15 mouse cellular contexts compared by ENCODE assay signal in genomic region chr11:74531725-74532124, GRCm38 (mm10).
"Had no signal": no experiment of that assay in that cellular context is flagged by ENCODE, and none has a peak within 500 bp of the region (broad histone marks: within the 10 kb centered on the region; RNA-seq: fewer than 3 reads in every experiment).

No protein-coding gene starts in this region.

- H3K36me3 ChIP-seq: limb, embryonic 12.5 days; liver, embryonic 13.5 days; lung, embryonic 15.5 days had no signal

- H3K9me3 ChIP-seq: limb, embryonic 12.5 days; liver, embryonic 13.5 days; lung, embryonic 15.5 days; megakaryocyte, embryonic 14.5 days had no signal

- H3K4me3 ChIP-seq: layer of hippocampus, adult 2 months; limb, embryonic 12.5 days; liver, embryonic 13.5 days; lung, embryonic 15.5 days; megakaryocyte, embryonic 14.5 days had no signal

- H3K4me2 ChIP-seq: limb, embryonic 12.5 days; liver, embryonic 13.5 days; lung, embryonic 15.5 days had no signal

- H3K27me3 ChIP-seq: lung, embryonic 15.5 days had no signal

- ATAC-seq: liver, postnatal 0 days had no signal

- H3K27ac ChIP-seq: kidney, postnatal 0 days; layer of hippocampus, adult 2 months; limb, embryonic 12.5 days; liver, embryonic 13.5 days; lung, embryonic 15.5 days; macrophage had no signal

- H3K9ac ChIP-seq: limb, embryonic 12.5 days; liver, embryonic 13.5 days; liver, postnatal 0 days; lung, embryonic 15.5 days had no signal

- DNase-seq: kidney, adult 8-10 months; kidney, postnatal 4 days; liver; liver, embryonic 13.5 days; liver, postnatal 0 days; lung, postnatal 14 days; midbrain, embryonic 14.5 days; right cerebral cortex, postnatal 14 days; thymus, adult 18-20 months had no signal
